Mouse (Mus musculus) layer of hippocampus, adult 11-12 months (tissue): Measurements from ENCODE around the gene Prpf19.

Source experiments
- DNase-seq: peaks from one replicate; pipeline ENCODE4 v3.0.0; 2022; ENCODE audit warnings: low spot score

The Prpf19 gene

GRCm38 (mm10) chr19:10895016-10895528 lies at the start of gene Prpf19:
TSS of gene Prpf19 (plus strand) at chr19:10895231.
- peak; percentile 98 for DNase-seq

GRCm38 (mm10) chr19:10845454-10845853 lies 49.6 kb upstream of the Prpf19 start:
- DNase-seq: no peak

- no peak for DNase-seq
Measured at GRCm38 (mm10) chr19:10846150-10846549, 48.9 kb upstream of the Prpf19 start.

- DNase-seq: no peak
Measured at GRCm38 (mm10) chr19:10847311-10848087, 47.5 kb upstream of the Prpf19 start.

DNA sequence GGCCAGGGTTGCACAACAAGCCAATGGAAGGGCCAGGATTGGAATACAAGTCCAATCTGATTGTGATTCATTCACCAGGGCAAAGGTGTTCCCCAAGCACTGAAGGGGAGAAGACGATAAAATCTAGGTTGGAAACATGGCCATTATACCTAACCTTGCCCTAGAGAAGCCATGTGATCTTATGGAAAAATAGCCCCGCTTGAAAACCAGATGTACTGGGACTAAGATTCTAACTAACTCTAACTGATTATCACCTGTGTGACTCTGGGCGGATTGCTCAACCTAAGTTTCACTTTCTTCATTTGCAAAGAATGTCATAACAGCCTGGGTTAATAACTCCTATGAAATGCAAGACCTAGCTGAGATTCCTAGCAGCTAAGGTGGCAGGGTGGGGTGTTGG lies 39.6 kb upstream of the Prpf19 start:
- no peak for DNase-seq

DNA sequence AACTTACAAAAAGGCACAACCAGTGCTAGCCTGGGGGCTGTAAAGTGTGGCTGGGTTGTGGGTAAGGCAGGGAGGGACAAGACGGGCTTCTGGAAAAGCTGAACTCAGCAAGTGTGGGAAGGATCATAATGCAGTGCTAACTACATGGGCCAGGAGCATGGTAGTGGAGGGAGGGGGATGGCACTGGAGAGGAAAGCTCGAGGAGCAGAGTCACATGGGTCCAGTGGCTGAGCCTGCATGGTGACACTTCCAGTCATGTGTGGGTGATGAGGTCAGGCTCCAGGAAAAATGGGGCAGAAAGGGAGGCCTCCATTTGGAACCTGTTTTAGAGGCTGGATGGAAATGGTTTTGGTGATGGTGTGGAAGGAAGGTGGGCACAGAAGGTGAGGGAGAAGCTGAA lies 38.5 kb upstream of the Prpf19 start:
- no peak for DNase-seq

DNA sequence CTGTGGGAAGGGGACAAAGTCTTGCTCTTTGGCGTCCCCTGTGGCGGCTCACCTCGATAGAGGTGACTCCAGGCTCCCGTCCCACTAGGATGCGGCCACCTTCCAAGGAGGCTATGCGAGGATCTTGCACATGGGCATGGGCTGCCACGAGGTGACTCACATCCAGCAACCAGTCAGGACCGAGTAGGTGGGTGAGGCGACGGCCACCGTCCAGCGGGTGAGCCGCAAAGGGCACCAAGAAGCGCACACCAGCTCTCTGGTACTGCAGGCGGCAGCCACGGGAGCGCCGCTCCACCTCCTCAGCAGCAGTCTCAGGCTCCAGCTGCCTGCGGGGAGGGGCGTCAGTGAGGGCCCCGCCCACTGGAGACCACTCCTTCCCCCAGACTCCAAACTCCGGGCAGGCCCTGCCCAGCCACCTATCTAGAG lies 34.9 kb upstream of the Prpf19 start:
- DNase-seq: no peak

DNA sequence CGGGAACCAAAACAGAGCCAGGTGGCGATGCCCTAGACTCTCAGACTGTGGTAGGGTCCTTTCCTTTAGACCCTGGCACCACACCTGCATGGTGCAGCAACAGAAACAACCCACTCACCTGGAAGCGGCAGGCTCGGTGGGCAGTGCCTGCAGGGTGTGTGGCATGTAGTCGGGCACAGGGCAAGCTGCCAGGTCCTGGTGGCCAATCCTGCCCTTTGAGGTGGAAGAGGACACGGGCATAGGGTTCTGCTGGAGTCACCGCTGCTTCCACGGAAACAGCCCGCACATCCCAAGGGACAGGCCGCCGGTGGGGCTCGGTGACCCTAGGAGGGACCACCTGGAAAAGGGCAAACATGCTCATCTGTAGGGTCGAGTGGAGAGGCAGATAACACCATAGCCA lies 28.7 kb upstream of the Prpf19 start:
- no peak for DNase-seq

DNA sequence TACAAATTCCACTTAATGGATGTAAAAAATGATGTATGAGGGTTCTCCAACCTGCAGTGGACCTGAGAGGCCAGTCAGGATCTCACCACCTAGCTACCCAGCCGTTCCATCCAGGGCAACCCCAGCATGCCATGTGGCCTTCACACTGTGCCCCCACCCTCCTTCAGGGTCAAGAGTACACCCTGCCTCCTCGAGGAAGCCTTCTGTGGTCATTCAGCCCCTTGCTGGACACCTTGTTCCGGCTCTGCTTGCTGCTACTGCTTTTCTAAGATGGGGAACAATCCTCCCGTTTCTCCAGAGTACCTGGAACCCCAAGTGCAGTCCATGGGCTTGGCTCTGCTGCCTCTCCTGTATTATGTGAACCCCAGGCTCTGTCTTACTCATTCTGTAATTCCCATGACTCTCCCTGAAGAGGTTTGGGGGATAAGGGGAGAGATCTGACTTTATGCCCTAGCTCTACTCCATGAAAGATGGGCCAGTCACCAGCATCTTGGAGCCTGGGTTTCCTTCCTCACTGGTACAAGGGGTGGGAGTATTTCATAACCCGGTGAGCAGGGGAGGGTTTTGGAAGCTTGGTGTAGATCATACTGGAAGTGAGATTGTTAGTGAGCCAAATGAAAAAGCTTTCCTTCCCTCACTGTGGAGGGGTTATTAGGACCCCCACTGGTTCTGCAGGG lies 26.9 kb upstream of the Prpf19 start:
- DNase-seq: no peak

- DNase-seq: no peak
Measured at GRCm38 (mm10) chr19:10868623-10869141, 26.3 kb upstream of the Prpf19 start.

GRCm38 (mm10) chr19:10869241-10869885 lies 25.7 kb upstream of the Prpf19 start:
- peak; percentile 85 for DNase-seq

DNA sequence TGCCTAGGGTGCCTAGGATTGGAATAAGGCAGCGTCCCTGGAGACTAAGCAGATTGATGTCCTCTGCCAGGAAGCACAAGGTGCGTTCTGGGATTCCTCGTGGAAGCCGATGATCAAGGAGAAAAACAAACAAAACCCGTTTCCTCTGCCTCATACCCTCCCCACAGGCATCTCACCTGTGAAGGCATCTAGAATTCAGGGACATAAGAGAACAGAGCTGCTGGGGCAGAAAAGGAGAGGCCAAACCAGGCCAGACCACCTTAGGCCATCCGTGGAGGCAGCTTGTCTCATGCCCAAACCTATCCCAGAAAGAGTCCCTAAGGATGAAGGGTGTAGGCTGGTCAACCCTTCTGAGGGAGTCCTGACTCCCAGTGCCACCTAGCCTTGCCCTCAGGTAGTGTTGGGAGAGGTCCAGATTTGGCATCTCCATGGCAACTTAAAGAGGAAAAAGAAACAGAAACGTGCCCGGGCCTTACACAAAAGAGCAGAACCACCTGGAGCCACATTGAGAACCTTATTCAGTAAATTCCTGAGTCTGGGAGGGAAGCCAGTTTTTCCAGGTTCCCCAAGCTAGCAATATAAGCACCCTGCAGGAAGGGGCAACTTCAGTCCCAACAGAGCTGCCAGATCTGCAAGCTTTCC lies 25.0 kb upstream of the Prpf19 start, which contains the start of gene Tmem132a:
TSS of gene Tmem132a (minus strand) at position 55 of the 642 bp plus-strand sequence.
- DNase-seq: no peak

DNA sequence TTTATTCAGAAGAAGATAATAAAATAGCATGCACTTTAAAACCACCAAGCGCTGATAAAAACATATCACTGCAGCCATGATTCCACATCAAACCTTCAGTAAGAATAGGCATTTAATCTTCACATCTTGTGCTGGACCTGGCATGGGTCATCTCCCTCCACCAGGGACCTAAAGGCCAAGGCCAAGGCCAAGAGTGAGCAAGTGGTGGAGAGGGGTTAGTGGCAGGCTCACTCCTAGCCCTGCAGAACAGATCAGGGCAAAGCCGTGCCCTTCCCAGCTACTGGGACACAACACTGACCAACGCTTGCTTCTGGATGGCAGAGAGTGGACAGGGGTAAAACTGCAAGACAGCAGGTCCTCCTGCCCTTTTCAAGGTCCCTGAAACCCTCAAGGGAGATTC lies 24.4 kb upstream of the Prpf19 start:
- no peak for DNase-seq

GRCm38 (mm10) chr19:10871328-10871961 lies 23.6 kb upstream of the Prpf19 start:
- no peak for DNase-seq

DNA sequence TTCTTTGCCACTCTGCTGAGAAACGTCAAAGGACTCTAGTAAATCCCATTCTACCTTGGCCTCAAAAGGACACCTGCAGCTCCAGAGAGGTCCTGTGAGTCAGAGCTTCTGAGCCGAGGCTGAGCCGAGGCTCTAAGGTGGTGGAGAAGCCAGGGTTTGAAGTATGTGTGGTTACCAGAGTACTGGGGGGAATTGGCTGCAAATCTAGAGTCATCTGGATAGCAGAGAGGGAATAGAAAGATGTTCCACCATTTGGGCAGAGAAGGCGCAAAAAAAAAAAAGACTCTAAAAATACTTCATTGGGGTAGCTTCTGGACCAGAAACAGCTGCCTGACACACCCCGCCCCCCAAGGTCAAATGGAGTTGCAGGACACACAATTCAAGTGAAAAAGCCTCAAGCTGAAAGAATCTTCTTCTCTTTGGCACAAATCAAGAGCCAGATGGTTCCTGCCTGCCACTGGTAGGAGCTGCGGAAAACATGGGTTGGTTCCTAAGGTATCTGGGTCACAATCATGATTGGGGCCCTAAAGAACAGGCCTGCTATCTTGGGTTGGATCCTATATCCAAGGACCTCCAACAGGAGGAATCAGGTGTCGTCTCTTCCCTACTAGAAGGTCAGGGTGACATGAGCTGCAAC lies 16.7 kb upstream of the Prpf19 start:
- no peak for DNase-seq

DNA sequence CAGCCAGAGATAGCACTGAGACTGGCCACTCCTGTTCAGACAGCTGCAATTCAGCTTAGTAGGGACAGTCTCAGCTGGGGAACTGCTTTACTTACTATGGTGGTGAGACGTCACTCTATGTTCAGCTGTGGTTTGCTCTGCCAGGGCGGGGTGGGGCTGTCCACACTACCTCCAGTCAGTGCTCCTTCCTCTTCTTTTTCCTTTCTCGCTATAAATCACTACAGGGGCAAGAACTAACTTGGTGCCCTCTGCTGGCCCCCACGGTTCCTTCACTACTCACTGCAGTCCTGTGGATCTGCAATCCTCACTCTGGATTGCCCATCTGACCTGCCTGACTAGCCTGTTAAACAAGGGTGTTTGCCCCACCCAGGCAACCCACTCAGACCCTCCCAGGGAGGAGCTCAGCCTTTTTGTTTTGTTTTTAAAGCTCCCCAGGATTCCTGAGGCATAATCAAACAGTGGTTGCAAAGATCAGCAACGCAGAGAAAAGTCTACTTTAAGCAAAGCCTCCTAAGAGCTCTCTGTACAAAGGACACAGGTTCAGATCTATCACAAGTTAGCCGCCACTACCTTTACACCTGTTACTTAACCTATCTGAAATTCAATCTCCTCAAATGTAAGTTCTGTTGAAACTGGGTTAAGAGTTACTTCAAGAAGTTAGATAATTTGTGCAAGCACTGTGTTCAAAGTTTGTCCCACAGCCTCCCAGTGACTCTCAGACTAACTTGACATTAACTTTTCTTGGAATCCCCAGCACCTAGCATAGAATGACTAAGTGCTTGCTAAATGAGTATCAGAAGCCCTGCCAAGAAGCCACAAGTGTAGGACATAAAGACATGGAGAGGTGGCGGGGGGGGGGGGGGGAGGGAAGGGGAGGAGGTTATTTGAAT lies 14.7 kb upstream of the Prpf19 start:
- peak; percentile 65 for DNase-seq

DNA sequence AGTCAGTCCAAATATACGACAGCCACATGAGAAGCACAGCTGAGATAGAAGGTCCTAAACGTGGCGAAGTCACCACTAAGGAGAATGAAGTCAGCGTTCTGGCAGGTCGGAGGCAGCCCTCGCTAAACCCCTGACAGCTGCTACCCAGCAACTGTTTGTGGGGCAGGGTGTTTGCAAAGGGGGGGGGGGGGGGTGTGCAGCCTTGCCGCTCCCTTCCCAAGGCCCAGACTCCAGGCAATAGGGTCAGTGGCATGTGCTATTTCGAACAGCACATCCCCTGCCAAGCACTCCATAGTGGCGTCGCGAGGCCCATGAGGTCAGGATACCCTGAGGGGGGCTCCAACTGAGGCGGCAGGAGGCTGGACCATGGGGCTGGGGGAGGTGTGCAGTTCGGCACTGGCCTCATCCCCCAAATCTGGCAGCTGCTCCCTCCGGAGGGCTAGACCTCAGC lies 14.0 kb upstream of the Prpf19 start:
- DNase-seq: no peak

DNA sequence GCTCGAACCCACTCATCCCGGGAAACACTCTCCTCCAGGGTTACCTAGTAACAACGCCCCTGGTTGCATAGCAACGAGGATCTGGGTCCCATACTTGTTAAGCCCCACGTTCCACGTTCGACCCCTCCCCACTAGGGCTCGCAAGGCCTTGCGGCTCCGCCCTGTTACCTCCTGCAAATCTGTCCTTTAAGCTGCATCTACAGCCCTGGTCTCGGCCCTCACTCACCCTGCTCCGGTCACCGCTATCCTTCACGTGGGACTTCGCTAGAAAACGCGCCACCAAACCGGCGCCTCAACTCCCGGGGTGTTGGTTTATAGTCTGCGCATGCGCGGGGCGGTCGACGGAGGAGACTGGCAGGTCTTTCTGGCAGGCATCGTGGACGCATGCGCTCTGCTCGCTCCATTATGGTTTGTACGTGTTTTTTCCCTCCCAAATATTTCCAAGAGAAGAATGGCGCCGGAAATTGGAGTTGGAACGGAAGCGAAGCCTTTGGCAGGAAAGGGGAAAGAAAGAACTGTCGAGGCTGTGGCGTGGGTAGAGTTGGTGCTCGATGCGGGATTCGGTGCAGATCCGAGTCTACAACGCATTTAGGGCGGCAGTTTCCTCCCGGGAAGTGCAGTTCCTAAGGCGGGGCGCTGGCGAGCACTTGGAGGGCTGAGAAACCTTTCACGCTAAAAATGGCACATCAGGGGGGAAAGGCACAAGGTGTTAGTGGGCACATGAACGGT lies 13.4 kb upstream of the Prpf19 start, which contains the start of gene Tmem109:
TSS of gene Tmem109 (minus strand) at position 576 of the 729 bp plus-strand sequence.
- peak; percentile 93 for DNase-seq

DNA sequence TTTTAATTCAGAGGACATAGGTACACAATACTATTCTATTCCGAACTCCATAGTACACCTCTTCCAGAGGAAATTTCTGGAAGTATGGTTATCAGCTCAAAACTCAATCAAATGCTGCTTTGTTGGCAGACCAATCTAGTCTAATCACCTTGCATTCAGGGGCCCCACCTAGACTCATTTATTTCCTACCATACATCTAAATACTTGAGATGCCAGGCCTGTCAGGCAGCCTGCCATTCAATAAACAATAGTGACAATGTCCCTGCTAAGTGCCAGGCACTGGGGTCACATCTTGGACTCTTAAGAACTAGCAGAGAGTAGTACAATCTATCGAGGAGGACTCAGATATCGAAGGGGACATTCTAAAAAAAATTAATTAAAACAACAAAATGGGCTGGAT lies 2.8 kb upstream of the Prpf19 start:
- DNase-seq: no peak
